Mouse (Mus musculus): ENCODE results near the gene Nt5dc2.

The Nt5dc2 gene

GRCm38 (mm10) chr14:31134015-31135000, 3.5 kb downstream of the Nt5dc2 start:
- DNase-seq = peak in 1 of 2 experiments; percentile 1

- peak in 1 of 2 experiments; percentile 4 for DNase-seq
Measured at GRCm38 (mm10) chr14:31135495-31136410, 4.9 kb downstream of the Nt5dc2 start.

DNA sequence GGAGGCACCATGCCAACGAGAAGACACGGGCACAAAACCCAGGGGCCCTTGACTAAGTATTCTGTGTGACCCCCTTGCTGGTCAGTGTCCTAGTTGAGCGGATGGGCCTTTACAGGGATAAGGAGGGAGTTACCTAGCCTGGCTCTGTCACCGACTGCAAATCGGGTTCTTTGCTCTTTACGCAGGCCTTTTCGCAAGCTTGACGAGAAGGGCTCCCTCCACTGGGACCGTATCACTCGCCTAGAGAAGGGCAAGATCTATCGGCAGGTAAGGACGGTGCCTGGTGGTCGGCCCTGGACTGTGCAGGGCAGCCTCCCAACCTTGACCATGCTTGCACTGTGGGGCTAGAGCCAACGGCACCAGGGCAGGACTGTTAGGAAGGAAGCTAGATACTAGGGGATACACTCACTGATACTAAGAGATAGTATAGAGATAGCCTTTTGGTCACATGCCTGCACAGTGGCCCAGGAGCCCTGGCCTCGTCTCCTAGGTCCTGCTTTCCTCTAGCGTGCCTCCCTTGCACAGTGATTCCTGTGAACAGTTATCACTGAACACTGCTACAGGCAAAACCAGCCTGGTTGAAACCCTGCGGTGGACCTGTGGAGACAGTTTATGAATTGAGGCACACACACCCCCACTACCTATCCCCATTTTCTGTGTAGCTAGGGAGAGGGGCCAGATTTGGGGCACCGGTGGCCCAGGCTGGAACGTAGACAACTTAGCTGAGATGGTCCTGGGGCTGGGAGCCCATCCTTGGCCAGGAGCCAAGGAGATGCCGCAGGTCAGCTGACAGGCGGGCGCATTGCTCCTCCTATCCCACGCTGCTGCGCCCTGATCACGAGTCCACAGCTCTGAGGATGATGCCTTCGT, 5.8 kb downstream of the Nt5dc2 start:
- peak in 1 of 2 experiments; percentile 2 for DNase-seq

- DNase-seq = no peak
Measured at GRCm38 (mm10) chr14:31137281-31137595, 6.4 kb downstream of the Nt5dc2 start.

- DNase-seq = peak in 1 of 2 experiments; percentile 1
Measured at GRCm38 (mm10) chr14:31137791-31138190, 6.9 kb downstream of the Nt5dc2 start.

DNA sequence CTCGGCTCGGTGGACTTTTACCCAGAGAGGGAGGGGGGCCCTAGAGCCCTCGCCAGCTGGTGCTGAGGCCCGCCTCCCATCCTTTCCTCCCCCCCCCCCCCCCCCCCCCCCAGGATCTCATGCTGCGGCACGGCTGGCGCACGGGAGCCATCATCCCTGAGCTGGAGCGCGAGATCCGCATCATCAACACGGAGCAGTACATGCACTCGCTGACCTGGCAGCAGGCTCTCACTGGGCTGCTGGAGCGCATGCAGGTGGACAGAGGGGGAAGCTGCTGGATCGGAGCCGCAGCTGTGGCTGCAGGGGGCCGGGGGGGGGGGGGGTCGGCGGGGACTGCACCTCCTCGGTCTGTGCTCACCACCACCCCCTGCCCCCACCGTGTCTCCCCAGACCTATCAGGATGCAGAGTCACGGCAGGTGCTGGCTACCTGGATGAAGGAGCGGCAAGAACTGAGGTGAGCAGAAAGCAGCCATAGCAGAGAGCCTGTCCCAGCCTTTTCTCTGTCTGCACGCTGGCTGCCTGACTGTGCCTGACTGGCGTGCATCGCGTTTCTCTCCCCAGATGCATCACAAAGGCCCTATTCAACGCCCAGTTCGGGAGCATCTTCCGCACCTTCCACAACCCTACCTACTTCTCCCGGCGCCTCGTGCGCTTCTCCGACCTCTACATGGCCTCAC, 7.5 kb downstream of the Nt5dc2 start:
- no peak for DNase-seq

DNA sequence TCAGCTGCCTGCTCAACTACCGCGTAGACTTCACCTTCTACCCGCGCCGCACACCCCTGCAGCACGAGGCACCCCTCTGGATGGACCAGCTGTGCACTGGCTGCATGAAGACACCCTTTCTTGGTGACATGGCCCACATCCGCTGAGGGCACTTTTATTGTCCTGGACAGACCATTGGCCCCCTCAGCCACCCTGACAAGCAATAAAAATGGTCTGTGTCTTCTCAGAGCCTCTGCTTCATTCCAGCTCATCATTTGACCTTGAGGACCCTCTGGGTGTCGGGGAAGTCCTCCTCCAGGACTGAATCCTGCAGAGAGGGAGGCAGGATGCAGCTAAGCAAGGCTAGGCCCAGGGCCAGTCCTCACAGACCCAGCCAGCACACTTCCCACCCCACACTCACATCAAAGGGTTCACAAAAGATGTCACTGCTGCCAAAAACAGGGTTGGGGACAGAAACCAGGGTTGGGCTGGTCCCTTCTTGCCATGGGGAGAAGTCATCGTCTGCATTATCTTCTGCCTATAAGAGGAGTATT, 8.1 kb downstream of the Nt5dc2 start:
- no peak for DNase-seq

- DNase-seq = no peak
Measured at GRCm38 (mm10) chr14:31139666-31140065, 8.8 kb downstream of the Nt5dc2 start.

DNA sequence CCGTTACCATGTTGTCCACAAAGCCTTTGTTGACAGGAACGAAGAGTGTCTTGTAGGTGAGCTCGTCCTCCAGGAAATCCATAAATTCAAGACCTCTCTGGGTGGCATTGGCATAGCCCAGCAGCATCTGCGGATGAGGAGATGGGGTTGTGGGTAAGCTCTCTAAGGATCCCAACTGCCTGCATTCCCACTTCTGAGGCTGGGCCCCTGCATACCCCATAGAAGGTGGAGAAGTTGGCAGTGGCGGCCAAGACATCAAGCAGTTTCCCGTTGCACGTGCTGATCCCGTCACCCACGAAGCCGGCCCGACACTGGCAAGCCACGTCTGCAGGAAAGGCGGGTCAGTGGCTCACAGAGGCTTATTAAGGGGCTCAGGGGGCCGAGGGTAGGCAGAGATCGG, 9.3 kb downstream of the Nt5dc2 start:
- no peak for DNase-seq

- no peak for DNase-seq
Measured at GRCm38 (mm10) chr14:31141011-31141410, 10.2 kb downstream of the Nt5dc2 start.

DNA sequence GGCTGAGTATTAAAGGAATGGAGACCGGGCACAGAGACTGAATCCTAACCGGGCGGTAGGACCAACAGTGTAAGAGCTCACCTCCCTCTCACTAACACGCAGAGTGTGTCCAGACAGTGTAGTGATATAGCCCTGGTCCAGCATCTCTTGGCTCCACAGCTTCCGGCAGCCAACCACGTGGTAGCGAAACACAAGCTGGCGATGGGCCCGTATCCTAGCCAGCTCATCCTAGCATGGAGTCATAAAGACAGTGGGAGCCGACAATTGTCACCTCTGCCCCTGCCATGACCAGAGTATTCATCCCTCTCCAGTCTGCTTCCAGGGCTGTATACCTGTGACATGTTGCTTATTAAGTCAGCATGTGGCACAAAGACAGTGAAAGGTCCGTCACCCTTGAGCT, 14.8 kb downstream of the Nt5dc2 start:
- DNase-seq = no peak

DNA sequence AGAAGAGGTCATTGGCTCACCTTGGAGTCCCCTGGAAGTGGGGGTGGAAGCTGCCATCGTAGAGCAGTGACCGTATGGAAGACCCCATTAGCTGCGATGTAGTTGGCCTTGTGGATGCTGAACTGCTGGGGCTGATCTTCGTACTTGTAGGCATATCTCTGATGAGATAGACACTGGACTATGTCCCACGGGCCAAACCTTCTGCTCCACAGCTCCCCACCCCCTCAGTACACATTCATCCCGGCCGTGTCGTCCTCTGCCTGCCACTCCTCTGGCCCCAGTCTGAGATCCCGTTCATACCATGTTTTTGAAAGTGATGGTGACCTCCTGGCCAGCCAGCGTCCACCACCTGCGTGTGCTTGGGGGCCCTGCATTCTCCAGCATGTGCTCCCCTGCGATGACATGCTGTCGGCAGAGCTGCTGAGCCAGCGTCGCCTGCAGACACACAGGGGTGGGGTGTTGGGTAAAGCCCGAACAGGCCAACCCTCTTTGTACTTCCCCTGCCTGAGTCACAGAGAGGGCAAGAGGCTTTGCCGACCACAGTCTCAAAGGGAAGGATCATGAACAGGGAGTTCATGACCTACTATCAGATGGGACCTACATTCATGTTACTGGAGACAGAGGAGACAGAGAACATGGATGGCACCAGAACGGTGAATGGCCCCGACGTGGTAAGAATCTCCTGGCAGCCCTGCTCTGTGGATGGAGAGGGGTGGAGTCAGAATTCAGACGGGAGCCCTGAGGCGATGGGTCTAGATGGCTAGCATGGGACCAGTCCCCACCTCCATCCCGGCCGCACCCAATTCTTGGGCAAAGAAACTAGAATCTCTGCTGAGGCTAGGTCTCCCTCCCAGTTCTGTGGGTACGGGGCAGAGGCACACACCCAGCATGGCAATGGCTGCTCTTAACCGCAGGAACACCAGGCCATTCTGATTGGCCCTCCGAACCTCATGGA, 29.6 kb downstream of the Nt5dc2 start:
- DNase-seq = no peak

DNA sequence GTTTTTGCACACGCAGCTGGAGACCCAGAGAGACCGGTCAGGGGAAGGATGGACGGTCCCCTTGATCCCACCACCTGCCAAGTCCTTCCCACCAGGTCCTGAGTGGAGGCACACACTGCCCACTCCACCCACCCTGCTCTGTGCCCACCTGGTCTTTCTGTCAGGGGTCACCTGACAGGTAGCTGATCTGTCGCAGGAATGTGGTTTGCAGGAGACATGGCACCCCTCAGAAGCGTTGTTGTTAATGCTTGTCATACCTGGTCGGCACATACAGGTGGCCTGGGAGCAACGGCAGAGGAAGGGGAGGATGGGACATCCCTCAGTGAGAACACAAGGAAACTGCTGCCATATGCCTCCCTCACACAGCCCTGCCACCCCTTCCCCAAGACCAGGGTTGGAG, 30.3 kb downstream of the Nt5dc2 start:
- DNase-seq = no peak

- no peak for DNase-seq
Measured at GRCm38 (mm10) chr14:31161638-31162037, 30.8 kb downstream of the Nt5dc2 start.

DNA sequence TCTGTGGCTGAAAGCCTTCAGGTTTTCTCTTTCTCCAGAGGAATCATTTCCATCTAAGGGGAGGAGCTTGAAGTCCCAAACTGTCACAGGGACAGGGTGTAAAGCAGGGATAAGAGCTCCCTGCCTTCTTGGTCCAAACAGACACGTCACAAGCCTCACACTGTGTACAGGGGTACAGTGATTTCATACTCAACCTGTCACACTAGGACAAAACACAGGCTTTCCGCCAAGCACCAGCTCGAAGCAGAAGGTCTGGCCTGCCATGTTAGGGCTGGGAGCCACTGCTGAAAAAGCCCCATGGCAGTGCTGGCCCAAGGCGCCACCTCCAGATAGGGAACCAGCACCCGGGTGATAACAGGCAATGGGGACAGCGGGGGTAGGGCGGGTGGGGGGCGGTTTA, 33.2 kb downstream of the Nt5dc2 start:
- DNase-seq = no peak

DNA sequence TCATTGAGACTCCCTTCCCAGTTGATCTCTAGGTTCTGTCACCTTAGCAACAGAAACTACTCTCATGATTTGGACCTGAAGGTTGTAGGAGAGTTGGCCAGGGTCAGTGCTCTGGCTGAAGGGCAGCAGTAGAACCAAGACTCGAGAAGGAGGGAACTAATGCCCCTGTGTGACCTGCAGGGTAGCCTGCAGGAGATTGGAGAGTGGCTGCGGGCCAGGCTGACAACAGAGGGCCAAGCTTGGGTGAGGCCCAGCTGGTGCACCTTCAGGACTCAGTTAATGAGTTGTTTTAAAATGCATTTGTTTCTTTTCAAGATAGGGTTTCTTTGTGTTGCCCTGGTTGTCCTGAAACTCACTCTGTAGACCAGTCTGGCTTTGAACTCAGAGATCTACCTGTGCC, 34.2 kb downstream of the Nt5dc2 start:
- DNase-seq = no peak

- DNase-seq = no peak
Measured at GRCm38 (mm10) chr14:31165458-31165857, 34.6 kb downstream of the Nt5dc2 start.

DNA sequence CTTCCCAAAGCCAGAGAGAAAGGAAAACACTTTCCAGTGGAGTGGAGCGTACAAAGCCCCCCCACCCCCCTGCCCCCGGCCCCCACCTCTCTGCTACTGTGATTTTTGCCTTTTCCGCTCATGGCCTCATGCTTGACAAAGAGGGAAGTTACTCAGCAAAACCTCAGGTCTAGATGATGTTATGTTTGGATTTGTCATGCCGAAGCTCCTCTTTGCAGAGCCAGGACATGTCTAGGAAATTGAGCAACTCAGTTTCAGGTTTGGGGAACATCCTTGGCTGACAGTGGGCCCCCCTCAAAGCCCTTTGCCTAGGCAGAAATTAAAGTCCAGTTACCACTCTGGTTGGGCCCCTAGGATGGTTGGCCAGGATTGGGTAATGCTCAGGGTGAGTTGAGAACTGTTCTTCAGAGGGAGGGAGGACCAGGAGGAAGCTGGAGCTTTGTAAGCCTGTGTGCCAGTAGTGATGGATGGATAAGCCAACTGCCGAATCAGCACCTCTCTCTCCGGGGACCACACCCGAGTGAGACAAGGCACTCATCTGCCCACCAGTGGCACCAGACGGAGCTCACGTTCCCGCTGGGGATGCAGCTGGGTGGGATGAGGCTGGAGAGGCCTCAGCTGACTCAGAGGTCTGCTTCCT, 35.3 kb downstream of the Nt5dc2 start:
- no peak for DNase-seq

DNA sequence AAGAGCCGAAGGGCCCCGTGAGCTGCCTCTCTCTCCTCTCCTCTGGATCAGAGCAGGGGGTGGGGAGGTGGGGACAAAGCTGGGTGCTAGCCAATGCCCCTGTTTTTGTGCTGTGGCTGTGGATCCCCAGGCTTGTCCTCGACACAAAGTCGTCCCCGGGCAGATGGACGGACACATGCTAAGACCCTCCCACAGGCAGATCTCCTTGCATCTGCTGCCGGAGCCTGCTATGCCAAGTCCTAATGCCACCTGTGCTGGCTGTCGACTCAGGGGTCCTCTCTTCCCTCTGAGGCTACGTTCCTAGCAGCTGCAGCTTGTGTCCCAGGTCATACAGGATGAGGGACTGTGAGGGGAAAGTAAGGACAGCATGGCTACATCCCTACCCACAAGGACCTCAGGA, 36.0 kb downstream of the Nt5dc2 start:
- no peak for DNase-seq

GRCm38 (mm10) chr14:31168425-31168824, 37.6 kb downstream of the Nt5dc2 start, which contains the start of gene Stab1:
Stab1 (minus strand) TSS chr14:31168641.
- DNase-seq = no peak

Measured in thymus, postnatal 36 days (tissue).